Mouse (Mus musculus) ovary, adult 18-20 months (tissue): Measurements from ENCODE around the gene Ap3d1.

Experiments used
- DNase-seq: peaks from one replicate; pipeline ENCODE4 v3.0.0; 2022; ENCODE audit warnings: low spot score, mixed read lengths

Ap3d1 gene

GRCm38 (mm10) chr10:80742180-80742978 lies at the start of gene Ap3d1:
Gene Ap3d1 (minus strand): TSS chr10:80742264.
- peak; percentile 99 for DNase-seq

- DNase-seq = no peak
Observed at GRCm38 (mm10) chr10:80791476-80792174, 49.6 kb upstream of the Ap3d1 start.

- DNase-seq = no peak
Observed at GRCm38 (mm10) chr10:80790761-80791404, 48.8 kb upstream of the Ap3d1 start.

GRCm38 (mm10) chr10:80787517-80787916 lies 45.5 kb upstream of the Ap3d1 start:
- no peak for DNase-seq

GRCm38 (mm10) chr10:80785963-80786362 lies 43.9 kb upstream of the Ap3d1 start:
- DNase-seq = no peak

- no peak for DNase-seq
Observed at GRCm38 (mm10) chr10:80784871-80785270, 42.8 kb upstream of the Ap3d1 start.

- no peak for DNase-seq
Observed at GRCm38 (mm10) chr10:80784302-80784701, 42.2 kb upstream of the Ap3d1 start.

- DNase-seq = peak; percentile 39
Observed at GRCm38 (mm10) chr10:80779565-80779964, 37.5 kb upstream of the Ap3d1 start.

GRCm38 (mm10) chr10:80777123-80777522 lies 35.1 kb upstream of the Ap3d1 start:
- no peak for DNase-seq

- DNase-seq = no peak
Observed at GRCm38 (mm10) chr10:80776358-80776869, 34.4 kb upstream of the Ap3d1 start.

GRCm38 (mm10) chr10:80775731-80776130 lies 33.7 kb upstream of the Ap3d1 start:
- no peak for DNase-seq

GRCm38 (mm10) chr10:80774981-80775380 lies 32.9 kb upstream of the Ap3d1 start:
- DNase-seq = no peak

- DNase-seq = peak; percentile 70
Observed at GRCm38 (mm10) chr10:80774549-80774948, 32.5 kb upstream of the Ap3d1 start.

- DNase-seq = no peak
Observed at GRCm38 (mm10) chr10:80773816-80774215, 31.8 kb upstream of the Ap3d1 start.

- DNase-seq = no peak
Observed at GRCm38 (mm10) chr10:80768365-80768764, 26.3 kb upstream of the Ap3d1 start.

- no peak for DNase-seq
Observed at GRCm38 (mm10) chr10:80766161-80766815, 24.2 kb upstream of the Ap3d1 start.

- peak; percentile 47 for DNase-seq
Observed at GRCm38 (mm10) chr10:80765746-80766145, 23.7 kb upstream of the Ap3d1 start.

- DNase-seq = no peak
Observed at GRCm38 (mm10) chr10:80763502-80763901, 21.4 kb upstream of the Ap3d1 start.

GRCm38 (mm10) chr10:80761821-80762220 lies 19.8 kb upstream of the Ap3d1 start:
- DNase-seq = no peak

GRCm38 (mm10) chr10:80760596-80761524 lies 18.8 kb upstream of the Ap3d1 start:
- DNase-seq = no peak

- DNase-seq = no peak
Observed at GRCm38 (mm10) chr10:80758651-80759050, 16.6 kb upstream of the Ap3d1 start.
